Mouse (Mus musculus): ENCODE data around the gene Gm8369. TPM values are rescaled to one million over a fixed set of nuclear protein-coding genes. Genes with fewer than 3 reads are reported as not detected.
A peak's percentile ranks its signal among the peaks of the same experiment; 100 is the strongest.
"Not testable (repeated sequence)": the region's sequence is repeated elsewhere in the genome, so short reads cannot be mapped to it uniquely, and the experiment has no call there.

Gm8369 gene
- total RNA-seq (2021), result 1 to 10 TPM in 1 of 2 experiments, under 1 TPM in 1; 0.59 to 1.2 TPM

DNA sequence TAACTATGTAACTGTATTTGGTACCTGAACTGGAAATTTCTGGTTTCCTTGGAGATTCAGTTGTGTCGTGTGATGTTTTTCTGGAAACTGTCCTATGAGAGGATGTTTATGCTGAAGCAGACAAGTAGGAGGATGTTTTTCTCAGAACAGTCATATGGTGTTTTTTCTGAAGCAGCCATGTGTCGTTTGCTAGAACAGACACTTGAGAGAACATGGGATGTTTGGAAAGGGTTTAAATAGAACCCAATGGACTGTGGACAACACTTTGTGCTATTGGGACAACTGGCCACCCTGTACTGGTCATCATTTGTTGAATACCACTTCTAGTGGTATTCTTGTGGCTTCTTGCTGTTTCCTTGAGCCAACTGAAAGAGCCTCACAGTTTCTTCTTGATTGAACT is at the start of gene Gm8369:
Gm8369 (plus strand) TSS at position 193 of the 400 bp plus-strand sequence.
- DNase-seq (ENCODE audit: low spot score in 2 of 2), result peak; percentile 15 to 34
- intact Hi-C loops (cut with DNase I), result no loop called here

DNA sequence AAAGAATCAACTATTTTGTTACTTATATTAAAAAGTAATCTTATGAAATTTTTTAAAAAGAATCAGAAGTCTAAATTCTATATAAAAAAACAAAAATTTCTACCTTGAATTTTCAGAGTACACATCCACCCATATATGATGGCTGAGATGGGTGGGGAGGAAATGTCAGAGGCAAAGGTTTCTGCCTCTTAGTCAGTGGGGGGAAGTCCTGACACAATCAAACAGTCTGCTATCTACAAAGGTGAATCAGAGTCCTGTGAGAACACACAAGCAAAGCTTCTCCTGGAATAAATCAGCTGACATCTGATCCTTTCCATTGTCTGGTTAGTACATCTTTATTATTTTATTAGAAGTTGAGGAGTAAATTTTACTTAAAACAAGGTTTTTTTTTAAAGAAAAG is 42.4 kb upstream of the Gm8369 start, which contains the start of gene Ms4a4b:
Ms4a4b (plus strand) TSS at position 216 of the 400 bp plus-strand sequence.
- intact Hi-C loops (cut with DNase I), result no loop called here
- DNase-seq (ENCODE audit: low spot score in 2 of 2), result no peak

DNA sequence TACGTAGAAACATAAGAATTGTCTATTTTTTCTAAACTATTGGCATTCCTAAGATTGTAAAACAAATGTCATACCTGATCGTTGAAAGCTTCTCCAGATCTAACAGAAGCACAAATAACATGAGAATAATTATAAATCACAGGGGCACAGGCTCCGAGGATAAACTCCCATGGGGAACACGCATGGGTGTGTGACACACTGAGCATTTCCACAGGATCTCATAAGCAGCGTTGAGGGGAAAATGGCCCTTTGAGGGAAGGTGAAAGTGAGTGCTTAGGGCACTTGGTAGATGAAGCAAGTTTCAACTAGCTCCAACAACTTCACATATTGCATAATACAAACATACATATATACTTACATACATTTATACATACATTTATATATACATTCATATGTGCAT is 41.8 kb upstream of the Gm8369 start:
- no peak for DNase-seq (ENCODE audit: low spot score in 2 of 2)
- intact Hi-C loops (cut with DNase I), result no loop called here

DNA sequence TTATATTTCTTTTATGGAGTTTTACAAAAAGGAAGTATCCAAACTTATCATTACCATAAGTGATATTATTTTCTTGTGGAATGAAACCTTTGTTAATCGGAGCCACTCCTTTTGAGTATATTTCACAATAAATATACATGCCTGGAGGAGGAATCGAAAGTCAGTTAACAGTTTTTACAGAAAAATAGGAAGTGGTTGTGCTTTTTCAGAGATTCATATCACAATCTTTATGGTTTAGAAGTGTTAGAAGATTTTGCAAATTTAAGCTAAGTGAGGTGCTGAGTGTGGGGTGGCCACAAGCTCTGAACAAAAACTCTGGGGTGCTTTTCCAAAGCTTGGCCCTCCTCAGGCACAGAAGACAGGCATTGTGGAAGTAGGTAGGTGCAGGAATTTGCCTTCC is 38.5 kb upstream of the Gm8369 start:
- intact Hi-C loops (cut with DNase I), result no loop called here

DNA sequence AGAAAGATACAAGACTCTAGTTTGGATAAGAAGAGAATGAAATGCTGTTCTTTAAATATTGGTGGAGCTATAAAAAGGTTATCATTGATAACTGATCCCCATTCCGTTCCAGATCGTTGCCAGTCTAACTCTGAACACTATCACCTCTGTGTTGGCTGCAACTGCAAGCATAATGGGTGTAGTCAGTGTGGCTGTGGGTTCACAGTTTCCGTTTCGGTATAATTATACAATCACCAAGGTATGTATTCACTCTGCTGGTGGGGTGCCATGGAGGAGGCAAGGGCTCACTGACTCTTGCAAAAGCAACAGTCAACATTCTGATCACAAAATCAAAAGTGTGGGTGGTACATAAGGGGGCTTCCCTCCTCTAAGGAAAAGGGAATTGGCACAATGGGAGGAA is 26.7 kb upstream of the Gm8369 start:
- intact Hi-C loops (cut with DNase I); DNase-seq (ENCODE audit: low spot score in 2 of 2): not testable (repeated sequence)

More for the DNA sequence above, 38.5 kb upstream of the Gm8369 start:
- no peak for DNase-seq (ENCODE audit: low spot score in 2 of 2)

DNA sequence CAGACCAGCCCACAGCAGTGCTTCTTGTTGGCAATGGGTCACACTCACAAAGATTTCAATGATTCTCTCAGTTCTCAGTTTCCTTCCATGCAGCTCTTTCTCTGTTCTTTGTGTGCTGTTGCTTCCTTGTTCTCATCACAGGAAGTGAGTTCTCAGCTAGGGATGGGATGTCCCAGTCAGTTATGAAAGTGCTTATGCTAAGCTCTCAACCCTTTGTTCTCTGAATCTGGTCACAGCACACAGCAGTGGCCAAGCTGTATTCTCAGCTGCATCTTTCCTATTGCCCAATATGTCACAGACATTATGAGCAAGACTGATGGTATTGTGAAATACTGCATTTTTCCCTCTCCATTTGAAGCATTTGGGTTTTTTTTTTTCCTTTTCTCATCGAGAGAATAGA is 20.9 kb upstream of the Gm8369 start:
- intact Hi-C loops (cut with DNase I); DNase-seq (ENCODE audit: low spot score in 2 of 2): not testable (repeated sequence)

DNA sequence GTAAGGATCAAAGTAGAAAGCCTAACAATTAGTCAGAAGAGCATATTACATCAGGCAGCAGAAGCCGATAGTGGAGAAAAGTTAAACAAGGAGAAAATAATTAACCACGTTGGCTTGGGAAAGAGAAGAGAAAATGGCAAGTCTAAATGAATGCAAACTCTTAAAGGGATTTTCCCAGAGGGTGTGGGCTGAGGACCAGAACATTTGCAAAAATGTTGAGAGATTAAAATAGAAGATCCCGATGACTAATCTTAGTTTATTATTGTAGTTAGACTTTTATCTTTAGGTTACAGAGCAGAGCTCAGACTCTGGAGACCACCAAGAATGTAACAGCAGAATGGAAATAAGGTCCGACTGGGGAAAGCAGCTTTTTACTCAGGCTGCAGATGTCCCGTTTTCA is 19.3 kb upstream of the Gm8369 start:
- intact Hi-C loops (cut with DNase I), result no loop called here
- no peak for DNase-seq (ENCODE audit: low spot score in 2 of 2)

DNA sequence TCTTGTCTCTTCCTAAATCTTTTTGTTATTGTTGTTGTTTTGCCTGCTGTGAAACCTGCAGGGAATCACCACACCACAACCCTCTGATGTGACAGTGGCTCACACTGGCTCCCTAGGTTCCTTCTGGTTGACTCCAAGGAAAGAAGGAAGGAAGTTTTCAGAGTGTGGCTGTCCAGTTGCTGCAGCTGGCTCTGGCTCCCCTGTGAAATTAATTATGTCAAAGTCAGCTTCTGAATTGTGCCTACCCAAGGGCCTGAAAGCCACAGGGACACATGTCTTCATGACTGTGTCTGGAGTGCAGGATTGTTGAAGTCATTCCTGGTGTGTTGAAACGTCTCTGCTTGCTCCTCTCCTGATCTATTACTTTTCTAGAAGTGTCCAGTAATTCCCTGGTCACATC is 17.4 kb upstream of the Gm8369 start:
- DNase-seq (ENCODE audit: low spot score in 2 of 2), result not testable (repeated sequence)

DNA sequence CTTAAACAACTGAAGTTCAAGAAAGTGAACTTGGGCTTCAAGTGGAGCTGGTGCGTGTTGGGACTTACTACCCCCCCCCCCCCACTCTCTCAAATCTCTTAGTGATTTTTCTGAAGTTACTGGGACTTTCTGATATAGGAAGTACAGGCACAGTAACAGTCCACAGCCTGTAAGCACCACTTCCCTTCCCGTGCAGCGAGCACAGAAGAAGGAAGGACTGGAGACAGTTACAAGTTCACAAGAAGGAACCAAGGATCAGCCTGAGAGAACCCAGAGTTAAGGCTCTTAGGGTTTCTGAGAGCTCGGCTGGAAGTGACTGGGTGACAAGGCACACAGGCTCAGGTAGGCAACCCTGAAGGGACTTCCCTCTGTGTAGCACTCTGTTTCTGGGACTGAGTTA is 16.5 kb upstream of the Gm8369 start, which contains the start of gene Ms4a6c:
Ms4a6c (plus strand) TSS at position 152 of the 400 bp plus-strand sequence.
- DNase-seq (ENCODE audit: low spot score in 2 of 2); intact Hi-C loops (cut with DNase I): not testable (repeated sequence)

More for the DNA sequence above, 17.4 kb upstream of the Gm8369 start:
- intact Hi-C loops (cut with DNase I), result not testable (repeated sequence)

DNA sequence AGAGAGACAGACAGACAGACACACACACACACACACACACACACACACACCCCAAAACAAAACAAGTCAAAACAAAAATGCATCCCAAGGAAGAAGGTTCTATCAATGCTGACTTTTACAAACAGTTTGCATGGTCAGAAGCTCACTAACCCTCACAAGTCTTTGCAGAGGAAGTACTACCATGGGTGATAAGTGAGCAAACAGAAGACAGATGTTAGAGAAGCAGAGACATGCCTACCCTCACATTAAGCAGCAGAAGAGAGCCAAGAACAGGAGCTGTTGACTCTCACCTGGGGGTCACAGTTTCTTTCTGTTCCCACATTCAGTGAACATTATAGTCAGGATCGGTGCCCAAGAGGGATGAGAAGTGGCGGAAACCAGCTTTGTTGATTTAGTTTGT is 6.0 kb upstream of the Gm8369 start:
- intact Hi-C loops (cut with DNase I), result no loop called here

DNA sequence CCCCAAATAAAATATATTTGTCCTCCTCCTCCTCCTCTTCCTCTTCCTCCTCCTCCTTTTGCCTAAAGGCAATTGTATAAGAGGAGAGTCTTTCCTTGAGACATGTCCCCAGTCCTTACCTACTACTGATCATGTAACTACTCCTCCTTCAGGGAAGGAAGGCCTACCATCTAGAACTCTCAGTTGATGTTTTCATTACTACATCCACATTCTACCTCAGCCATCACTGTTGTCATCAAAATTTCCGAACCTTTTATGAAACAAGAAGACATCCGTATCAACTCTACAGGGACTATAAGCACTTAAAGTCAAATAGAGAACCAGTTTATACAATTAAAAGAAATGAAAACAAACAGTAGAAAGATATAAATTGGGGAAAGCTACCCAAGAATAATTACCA is 3.1 kb upstream of the Gm8369 start:
- no peak for DNase-seq (ENCODE audit: low spot score in 2 of 2)
- intact Hi-C loops (cut with DNase I), result no loop called here

More for the DNA sequence above, 6.0 kb upstream of the Gm8369 start:
- no peak for DNase-seq (ENCODE audit: low spot score in 2 of 2)

DNA sequence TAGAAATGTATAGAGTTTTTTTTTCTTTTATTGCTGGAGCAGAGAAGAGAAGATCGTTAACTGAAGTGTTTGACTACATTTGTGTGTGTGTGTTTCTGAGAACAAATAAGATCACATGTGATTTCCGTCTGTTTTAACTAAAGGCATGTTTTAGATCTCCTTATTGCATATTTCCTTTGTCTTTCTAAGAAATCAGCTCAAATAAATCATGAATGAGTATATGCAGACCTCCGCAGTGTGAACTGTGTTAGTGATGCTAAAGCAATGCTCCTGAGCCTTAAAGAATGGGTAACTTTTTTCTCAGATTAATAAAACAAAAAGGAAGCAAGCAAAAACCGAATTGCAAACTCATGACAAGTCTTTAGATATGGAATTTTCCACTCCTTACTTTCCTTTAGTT is 1.8 kb upstream of the Gm8369 start:
- intact Hi-C loops (cut with DNase I), result no loop called here

DNA sequence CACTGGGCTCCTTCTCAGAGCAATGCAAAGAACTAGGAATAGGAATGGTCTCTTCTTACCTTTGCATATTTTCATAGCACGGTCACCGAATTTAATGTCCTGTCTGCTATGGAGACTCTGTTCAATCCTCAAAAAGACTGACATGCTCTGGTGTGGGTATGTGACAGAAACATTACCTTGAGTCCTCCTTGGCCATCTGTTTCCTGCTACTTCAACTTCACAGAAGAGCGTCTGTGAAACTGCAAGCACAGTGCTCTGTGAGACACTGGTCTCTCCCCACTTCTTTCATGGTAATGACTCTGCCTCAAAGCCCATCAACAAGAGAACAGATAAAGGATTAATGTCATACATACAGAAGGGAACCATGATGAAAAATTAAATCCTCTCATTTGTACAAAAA is 1.4 kb upstream of the Gm8369 start:
- intact Hi-C loops (cut with DNase I), result no loop called here
- no peak for DNase-seq (ENCODE audit: low spot score in 2 of 2)

More for the DNA sequence above, 1.8 kb upstream of the Gm8369 start:
- no peak for DNase-seq (ENCODE audit: low spot score in 2 of 2)

DNA sequence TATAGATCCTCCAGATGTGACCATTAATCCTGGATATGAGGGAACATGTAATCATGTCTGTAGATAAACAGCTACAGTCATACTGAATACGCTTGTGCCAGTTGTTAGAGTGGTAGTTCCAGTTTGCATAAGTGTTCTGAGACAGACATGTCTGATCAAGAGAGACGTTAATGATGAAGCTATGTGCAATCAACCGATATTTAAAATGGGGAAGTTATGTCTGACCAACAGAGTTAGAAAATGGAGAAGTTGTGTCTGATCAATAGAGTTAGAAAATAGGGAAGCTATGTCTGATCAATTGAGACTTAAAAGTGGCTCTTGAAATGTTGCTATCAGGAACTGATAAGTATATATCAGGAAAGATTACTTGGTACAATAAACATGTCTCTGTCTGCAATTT is 472 bp upstream of the Gm8369 start:
- no peak for DNase-seq (ENCODE audit: low spot score in 2 of 2)
- intact Hi-C loops (cut with DNase I), result no loop called here

DNA sequence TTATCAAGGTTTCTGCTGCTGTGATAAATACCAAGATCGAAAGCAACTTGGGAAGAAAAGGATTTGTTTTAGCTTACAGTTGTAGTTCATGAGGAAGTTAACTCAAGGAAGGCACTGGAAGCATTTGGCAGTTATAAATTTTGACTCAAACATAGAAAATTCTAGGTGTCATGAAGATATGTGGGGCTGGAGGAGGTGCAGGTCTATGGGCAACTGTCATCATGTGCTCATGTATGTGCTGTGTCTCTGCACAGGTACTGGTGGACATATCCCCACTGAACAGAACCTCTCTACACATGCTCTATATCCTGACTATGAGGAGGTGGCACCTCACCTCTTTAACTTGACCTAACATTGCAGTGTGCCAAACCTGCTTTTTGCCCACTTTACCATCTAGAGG is 861 bp downstream of the Gm8369 start:
- intact Hi-C loops (cut with DNase I), result no loop called here
- no peak for DNase-seq (ENCODE audit: low spot score in 2 of 2)

DNA sequence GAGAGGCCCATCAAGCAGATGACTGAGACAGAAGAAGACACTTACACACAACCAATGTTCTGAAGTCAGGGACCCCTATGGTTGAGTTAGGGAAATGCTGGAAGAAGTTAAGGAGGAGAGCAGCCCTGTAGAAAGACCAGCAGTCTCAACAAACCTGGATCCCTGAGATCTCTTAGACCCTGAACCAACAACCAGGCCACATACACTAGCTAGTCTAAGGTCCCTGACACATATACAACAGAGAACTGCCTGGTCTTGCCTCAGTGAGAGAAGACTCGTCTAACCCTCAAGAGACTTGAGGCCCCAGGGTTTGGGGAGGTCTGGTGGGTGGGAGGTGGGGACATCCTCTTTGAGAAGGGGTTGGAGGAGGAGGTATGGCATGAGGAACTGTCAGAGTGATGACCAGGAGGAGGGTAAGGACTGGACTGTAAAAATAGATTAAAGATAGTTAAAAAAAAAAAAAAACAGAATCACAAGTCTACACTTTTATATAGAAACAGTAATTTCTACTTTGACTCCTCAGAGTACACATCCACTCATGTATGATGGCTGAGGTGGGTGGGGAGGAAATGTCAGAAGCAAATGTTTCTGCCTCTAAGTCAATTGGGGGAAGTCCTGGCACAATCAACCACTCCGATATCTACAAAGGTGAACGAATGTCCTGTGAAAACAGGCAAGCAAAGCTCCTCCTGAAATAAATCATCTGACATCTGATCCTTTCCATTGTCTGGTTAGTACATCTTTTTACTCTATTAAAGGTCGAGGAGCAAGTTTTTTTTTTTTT is 5.9 kb downstream of the Gm8369 start:
- intact Hi-C loops (cut with DNase I), result no loop called here
- DNase-seq (ENCODE audit: low spot score in 2 of 2), result no peak

DNA sequence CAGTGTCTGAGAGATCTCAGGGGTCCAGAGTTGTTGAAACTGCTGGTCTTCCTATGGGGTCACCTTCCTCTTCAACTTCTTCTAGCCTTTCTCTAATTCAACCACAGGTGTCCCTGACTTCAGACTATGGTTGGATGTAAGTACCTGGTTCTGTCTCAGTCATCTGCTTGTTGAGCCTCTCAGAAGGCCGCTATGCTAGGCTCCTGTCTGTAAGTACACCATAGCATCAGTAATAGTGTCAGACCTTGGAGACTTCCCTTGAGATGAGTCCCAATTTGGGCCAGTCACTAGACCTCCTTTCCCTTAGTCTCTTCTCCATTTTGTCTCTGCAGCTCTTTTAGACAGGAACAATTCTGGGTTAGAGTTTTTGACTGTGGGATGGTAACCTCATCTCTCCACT is 6.9 kb downstream of the Gm8369 start:
- intact Hi-C loops (cut with DNase I), result no loop called here
- no peak for DNase-seq (ENCODE audit: low spot score in 2 of 2)

DNA sequence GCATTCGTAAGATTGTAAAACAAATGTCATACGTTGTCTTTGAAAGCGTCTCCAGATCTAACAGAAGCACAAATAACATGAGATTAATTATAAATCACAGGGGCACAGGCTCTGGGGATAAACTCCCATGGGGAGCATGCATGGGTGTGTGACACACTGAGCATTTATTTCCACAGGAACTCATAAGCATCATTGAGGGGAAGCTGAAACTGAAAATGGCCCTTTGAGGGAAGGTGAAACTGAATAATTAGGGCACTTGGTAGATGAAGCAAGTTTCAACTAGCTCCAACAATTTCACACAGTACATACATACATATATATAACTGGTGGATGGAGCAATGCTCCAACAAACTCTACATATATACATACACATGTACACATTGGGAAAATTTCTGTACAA is 8.8 kb downstream of the Gm8369 start:
- no peak for DNase-seq (ENCODE audit: low spot score in 2 of 2)
- intact Hi-C loops (cut with DNase I), result no loop called here

DNA sequence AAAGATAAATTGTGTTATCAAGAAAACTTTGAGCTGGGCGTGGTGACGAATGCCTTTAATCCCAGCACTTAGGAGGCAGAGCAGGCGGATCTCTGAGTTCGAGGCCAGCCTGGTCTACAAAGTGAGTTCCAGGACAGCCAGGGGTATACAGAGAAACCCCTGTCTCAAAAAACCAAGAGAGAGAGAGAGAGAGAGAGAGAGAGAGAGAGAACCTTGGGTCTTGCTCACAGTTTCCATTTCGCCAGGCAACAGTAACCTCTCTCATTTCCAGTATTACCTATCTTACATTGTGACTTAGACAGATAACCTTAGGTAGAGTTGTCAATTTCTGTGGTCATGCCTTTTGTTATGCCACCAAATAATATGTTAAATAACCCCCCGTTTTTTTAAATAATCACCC is 10.6 kb downstream of the Gm8369 start:
- no peak for DNase-seq (ENCODE audit: low spot score in 2 of 2)
- intact Hi-C loops (cut with DNase I), result no loop called here

DNA sequence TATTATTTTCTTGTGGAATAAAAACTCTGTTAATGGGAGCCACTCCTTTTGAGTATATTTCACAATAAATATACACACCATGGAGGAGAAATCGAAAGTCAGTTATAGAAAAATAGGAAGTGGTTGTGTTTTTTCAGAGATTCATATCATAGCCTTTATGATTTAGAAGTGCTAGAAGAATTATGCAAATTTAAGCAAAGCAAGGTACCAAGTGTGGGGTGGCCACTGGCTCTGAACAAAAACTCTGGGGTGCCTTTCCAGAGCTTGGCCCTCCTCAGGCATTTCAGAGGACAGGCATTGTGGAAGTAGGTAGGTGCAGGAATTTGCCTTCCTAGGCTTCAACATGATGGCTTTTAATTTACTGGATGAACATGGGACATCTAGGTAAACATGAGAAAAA is 11.6 kb downstream of the Gm8369 start:
- intact Hi-C loops (cut with DNase I); DNase-seq (ENCODE audit: low spot score in 2 of 2): not testable (repeated sequence)

DNA sequence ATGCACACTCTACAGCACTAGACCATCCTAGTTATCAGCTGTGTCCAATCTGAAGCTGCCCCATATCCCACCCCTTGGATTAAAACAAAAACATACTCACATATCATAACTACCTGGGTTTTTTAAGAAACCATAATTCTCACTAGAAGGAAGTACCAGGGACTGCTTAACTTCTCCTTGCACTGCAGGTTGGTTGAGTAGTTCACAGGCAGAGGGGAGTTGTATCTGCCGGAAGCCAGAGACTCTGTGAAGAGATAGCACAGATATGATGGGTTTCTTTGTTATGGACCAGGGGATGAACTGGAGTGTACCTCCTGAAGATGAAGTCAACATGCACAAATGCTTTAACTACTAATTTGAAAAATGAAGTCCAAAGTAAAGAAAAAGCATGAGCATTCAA is 15.1 kb downstream of the Gm8369 start:
- intact Hi-C loops (cut with DNase I), result loop anchor here (2.0 kb wide), 1 partner anchor 48 kb away; no protein-coding TSS in a partner anchor
- DNase-seq (ENCODE audit: low spot score in 2 of 2), result no peak

Measured in left cerebral cortex, postnatal 36 days (tissue).